Mouse (Mus musculus): ENCODE measurements around the gene Tnfrsf1a.

DNA sequence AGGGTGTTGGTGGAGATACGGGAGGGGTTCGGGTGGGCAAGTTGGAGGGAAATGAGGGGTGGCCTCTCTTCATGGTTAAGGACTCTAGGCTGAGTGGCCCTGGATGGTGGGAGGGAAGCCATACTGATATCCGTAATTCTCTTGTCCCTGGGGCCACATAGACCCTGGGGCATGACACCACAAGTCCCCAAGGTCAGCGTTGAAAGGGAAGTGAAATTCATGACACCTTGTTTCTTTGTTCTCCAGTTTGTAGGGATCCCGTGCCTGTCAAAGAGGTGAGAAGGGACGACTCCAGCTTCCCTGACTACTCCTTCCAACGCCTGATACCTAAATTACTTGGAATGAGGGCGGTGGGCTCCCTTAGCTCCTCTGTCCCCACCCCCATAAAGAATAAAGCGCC lies 11.7 kb downstream of the Tnfrsf1a start:
- TF ChIP-seq CTCF (IDR thresholded peaks at IDR 0.05; ENCODE audit: borderline replicate concordance, control insufficient read depth, extremely low read depth, insufficient read depth, low read length, poor library complexity) (no peak), POLR2A (IDR thresholded peaks at IDR 0.05; ENCODE audit: control insufficient read depth, extremely low read depth, insufficient read depth, low read length, poor library complexity) (no peak)

Measured in thymus, adult 2 months (tissue).